Mouse (Mus musculus): ENCODE data around the gene Cdk9. TPM values are rescaled to one million over a fixed set of nuclear protein-coding genes. Genes with fewer than 3 reads are reported as not detected.

Cdk9 gene
- polyA plus RNA-seq, 1 experiment from 2014 or later = 68.7 TPM

DNA sequence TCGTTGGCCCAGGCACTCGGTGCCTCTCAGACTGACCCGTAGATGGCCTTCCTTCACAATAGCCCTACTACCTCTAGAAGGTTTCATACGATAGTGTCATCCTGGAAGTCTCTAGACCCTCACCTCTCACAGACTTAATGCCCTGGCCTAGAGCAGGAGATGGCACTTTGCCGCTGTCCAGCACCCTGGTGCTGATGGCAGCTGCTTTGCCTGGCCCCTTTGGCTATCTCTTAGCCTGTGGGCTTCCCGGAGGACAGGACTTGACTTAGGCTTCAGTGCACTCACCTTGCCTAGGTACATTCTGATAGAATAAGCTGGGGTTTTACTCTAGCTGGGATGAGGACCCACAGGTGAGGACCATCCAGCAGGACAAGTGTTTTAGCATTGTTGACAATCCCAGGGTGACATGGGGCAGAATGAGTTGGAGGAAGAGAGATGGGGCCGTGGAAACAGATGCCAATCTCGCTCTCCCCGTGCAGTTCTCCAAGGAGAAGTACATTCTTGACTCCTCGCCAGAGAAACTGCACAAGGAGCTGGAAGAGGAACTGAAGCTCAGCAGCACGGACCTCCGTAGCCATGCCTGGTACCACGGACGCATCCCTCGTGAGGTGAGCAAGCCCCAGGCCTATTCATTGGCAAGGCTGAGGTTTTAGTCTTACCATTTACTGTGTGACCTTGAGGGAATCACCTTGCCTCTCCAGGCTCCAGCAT lies 31.6 kb upstream of the Cdk9 start:
- 57% methylated on average over 15 of the region's 15 CpGs for WGBS
- H3K27ac ChIP-seq (ENCODE audit: low read length) = no peak overlapping the region
- no peak for TF ChIP-seq EP300 (IDR thresholded peaks at IDR 0.05)
- TF ChIP-seq CTCF (IDR thresholded peaks at IDR 0.05) = no peak

DNA sequence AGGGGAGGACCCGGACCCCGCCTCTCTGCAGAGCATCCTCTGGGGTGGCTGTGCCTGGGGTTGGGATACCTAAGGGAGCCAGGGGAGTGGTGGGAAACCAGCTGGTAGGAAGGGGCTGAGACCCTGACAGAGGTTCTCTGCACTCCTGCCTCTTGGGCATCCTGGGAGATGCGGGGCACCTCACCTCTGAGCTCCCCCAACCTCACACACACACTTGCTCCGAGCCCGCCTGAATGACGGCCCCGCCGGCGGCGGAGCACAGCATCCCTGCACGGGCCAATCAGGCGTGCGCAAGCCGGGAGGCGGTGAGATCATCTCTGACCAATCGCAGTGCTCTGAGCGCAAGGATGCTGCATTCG lies 29.3 kb upstream of the Cdk9 start:
- no peak overlapping the region for H3K9ac ChIP-seq (replicated peaks; ENCODE audit: low read depth)
- ATAC-seq (peak; percentile 3; the same call in 1 of the 2 replicates), DNase-seq (ENCODE audit: low spot score) (no peak)
- no peaks in the 10 kb centered on the region for H3K9me3 ChIP-seq (ENCODE audit: low read length)
- WGBS = 28% methylated on average over 16 of the region's 18 CpGs
- H3K27ac ChIP-seq (ENCODE audit: low read length) = no peak overlapping the region
- no peak for TF ChIP-seq EP300 (IDR thresholded peaks at IDR 0.05)
- TF ChIP-seq CTCF (IDR thresholded peaks at IDR 0.05) = no peak
- H3K4me2 ChIP-seq (replicated peaks; ENCODE audit: low read depth, low read length) = no peak overlapping the region
- H3K27me3 ChIP-seq (replicated peaks; ENCODE audit: insufficient read depth, low read length) = no peaks in the 10 kb centered on the region
- no peaks in the 10 kb centered on the region for H3K36me3 ChIP-seq (ENCODE audit: insufficient read depth, low read length)
- H3K4me3 ChIP-seq (ENCODE audit: low read depth, low read length) = no peak overlapping the region
- H3K4me1 ChIP-seq (ENCODE audit: insufficient read depth, low read depth, low read length) = peaks cover 9% of the 10 kb centered on the region; the same call in 1 of the 2 replicates

More for the DNA sequence above, 31.6 kb upstream of the Cdk9 start:
- ATAC-seq = no peak
- H3K9ac ChIP-seq (replicated peaks; ENCODE audit: low read depth) = no peak overlapping the region
- no peak overlapping the region for H3K4me3 ChIP-seq (ENCODE audit: low read depth, low read length)
- no peaks in the 10 kb centered on the region for H3K27me3 ChIP-seq (replicated peaks; ENCODE audit: insufficient read depth, low read length)
- DNase-seq (ENCODE audit: low spot score) = no peak
- H3K36me3 ChIP-seq (ENCODE audit: insufficient read depth, low read length) = 0 out of 2 replicates have a peak, but pooled peaks cover 5% of the 10 kb centered on the region
- H3K4me1 ChIP-seq (ENCODE audit: insufficient read depth, low read depth, low read length) = peaks cover 9% of the 10 kb centered on the region; the same call in 1 of the 2 replicates
- no peak overlapping the region for H3K4me2 ChIP-seq (replicated peaks; ENCODE audit: low read depth, low read length)
- no peaks in the 10 kb centered on the region for H3K9me3 ChIP-seq (ENCODE audit: low read length)

DNA sequence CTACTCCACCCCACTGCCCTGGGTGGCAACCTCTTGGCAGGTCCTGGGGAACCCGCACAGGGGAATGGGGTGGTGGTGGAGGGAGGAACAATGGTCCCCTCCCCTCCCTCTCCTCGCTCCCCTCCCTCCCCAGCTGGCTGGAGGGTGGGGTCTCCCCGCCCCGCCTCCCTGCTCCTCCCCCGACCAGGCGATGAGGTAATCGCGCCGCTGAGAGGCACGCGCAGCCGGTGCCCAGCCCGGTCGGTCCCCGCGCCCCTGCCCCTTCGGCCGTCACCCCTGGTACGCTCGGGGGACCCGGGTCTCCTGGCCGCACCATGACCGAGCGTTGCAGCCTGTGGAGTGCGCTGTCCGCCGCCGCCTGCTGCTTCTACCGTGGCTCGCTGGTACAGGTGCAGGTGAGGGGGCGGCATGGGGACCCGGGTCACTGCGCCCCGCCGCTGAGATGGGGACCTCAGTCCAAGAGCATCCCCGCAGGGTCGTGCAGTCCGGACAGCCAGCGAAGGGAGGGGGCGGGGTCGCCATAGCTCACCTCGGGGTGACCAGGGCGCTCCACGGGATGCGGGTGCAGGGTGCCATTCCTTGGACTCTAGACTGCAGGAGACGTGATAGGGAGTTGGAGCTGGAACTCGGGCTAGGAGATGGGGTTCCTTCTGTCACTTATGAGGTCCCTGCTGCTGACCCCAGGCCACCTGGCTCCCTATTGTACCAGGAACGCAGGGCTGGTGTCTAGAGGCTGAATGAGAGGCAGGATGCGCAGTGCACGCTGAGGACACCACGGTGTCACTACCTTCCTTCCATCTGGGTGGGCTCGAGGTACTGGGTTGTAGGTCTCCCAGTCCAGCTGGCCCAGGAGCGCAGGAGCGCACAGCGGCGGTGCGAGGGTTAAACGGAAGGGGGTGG lies 28.6 kb upstream of the Cdk9 start:
- Histone ChIP-seq H3K36me3 (ENCODE audit: insufficient read depth, low read length) (no peaks in the 10 kb centered on the region), H3K4me3 (ENCODE audit: low read depth, low read length) (peak overlapping the region; percentile 26), H3K9ac (replicated peaks; ENCODE audit: low read depth) (no peak overlapping the region), H3K27me3 (replicated peaks; ENCODE audit: insufficient read depth, low read length) (no peaks in the 10 kb centered on the region), H3K27ac (ENCODE audit: low read length) (peak overlapping the region; percentile 1; the same call in 1 of the 2 replicates), H3K9me3 (ENCODE audit: low read length) (no peaks in the 10 kb centered on the region), H3K4me2 (replicated peaks; ENCODE audit: low read depth, low read length) (peak overlapping the region; percentile 61), H3K4me1 (ENCODE audit: insufficient read depth, low read depth, low read length) (peaks cover 9% of the 10 kb centered on the region; the same call in 1 of the 2 replicates)
- 18% methylated on average over 46 of the region's 58 CpGs for WGBS
- TF ChIP-seq EP300 (IDR thresholded peaks at IDR 0.05) = no peak
- no peak for TF ChIP-seq CTCF (IDR thresholded peaks at IDR 0.05)
- peak; percentile 70 for ATAC-seq
- peak; percentile 62 for DNase-seq (ENCODE audit: low spot score)

DNA sequence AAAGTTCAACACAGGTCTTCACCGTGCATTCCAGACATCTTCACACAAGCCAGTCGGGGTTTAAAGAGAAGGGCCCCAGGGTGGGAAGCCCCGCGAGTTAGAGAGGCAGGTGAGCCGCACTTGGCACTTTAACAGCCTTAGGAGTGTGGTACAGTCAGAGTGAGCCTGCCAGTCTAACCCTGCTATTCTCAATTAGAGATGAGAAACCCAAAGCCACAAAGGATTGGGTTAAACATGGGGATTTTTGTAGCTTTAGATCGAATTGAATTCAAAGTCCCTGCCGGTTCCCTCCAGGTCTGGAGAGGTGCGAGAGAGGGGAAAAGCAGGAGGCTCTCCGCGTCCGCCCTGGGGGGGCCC lies 28.0 kb upstream of the Cdk9 start, which contains the start of gene 6330409D20Rik:
Gene 6330409D20Rik, minus strand, starts transcription at position 101 of the 357 bp plus-strand sequence.
- peaks cover 9% of the 10 kb centered on the region; the same call in 1 of the 2 replicates for H3K4me1 ChIP-seq (ENCODE audit: insufficient read depth, low read depth, low read length)
- no peaks in the 10 kb centered on the region for H3K36me3 ChIP-seq (ENCODE audit: insufficient read depth, low read length)
- DNase-seq (ENCODE audit: low spot score) = no peak
- H3K9ac ChIP-seq (replicated peaks; ENCODE audit: low read depth) = no peak within 1 kb of the TSS
- peak within 1 kb of the TSS; percentile 26 for H3K4me3 ChIP-seq (ENCODE audit: low read depth, low read length)
- no peaks in the 10 kb centered on the region for H3K9me3 ChIP-seq (ENCODE audit: low read length)
- H3K4me2 ChIP-seq (replicated peaks; ENCODE audit: low read depth, low read length) = peak within 1 kb of the TSS; percentile 61
- 18% methylated on average over 11 of the region's 11 CpGs for WGBS
- ATAC-seq = peak; percentile 0; the same call in 1 of the 2 replicates
- TF ChIP-seq CTCF (IDR thresholded peaks at IDR 0.05) (no peak), EP300 (IDR thresholded peaks at IDR 0.05) (no peak)
- H3K27me3 ChIP-seq (replicated peaks; ENCODE audit: insufficient read depth, low read length) = no peaks in the 10 kb centered on the region
- H3K27ac ChIP-seq (ENCODE audit: low read length) = peak within 1 kb of the TSS; percentile 1; the same call in 1 of the 2 replicates

DNA sequence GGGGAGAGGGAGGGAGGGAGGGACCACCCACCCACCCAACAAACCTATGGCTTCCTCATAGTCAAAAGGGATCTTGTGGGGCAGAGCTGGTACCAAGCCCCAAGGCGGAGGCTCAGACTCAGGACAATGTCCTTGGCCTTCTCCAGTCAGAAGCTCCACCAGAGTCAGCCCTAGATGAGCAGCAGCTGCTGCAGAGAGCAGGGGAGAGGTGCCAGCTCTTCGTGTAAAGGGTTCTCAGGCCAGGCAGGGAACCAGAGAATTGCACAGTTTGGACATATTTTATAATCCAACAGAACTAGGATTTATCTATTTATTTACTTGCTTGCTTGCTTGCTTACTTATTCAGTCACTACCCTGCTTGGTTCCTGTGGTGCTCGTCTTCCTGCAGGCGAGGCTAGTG lies 26.4 kb upstream of the Cdk9 start:
- Histone ChIP-seq H3K36me3 (ENCODE audit: insufficient read depth, low read length) (no peaks in the 10 kb centered on the region), H3K4me1 (ENCODE audit: insufficient read depth, low read depth, low read length) (peaks cover 9% of the 10 kb centered on the region; the same call in 1 of the 2 replicates), H3K9ac (replicated peaks; ENCODE audit: low read depth) (no peak overlapping the region), H3K9me3 (ENCODE audit: low read length) (no peaks in the 10 kb centered on the region), H3K4me2 (replicated peaks; ENCODE audit: low read depth, low read length) (no peak overlapping the region), H3K4me3 (ENCODE audit: low read depth, low read length) (no peak overlapping the region), H3K27me3 (replicated peaks; ENCODE audit: insufficient read depth, low read length) (no peaks in the 10 kb centered on the region), H3K27ac (ENCODE audit: low read length) (no peak overlapping the region)
- TF ChIP-seq EP300 (IDR thresholded peaks at IDR 0.05) = no peak
- ATAC-seq (no peak), DNase-seq (ENCODE audit: low spot score) (no peak)
- 53% methylated on average over 4 of the region's 4 CpGs for WGBS

DNA sequence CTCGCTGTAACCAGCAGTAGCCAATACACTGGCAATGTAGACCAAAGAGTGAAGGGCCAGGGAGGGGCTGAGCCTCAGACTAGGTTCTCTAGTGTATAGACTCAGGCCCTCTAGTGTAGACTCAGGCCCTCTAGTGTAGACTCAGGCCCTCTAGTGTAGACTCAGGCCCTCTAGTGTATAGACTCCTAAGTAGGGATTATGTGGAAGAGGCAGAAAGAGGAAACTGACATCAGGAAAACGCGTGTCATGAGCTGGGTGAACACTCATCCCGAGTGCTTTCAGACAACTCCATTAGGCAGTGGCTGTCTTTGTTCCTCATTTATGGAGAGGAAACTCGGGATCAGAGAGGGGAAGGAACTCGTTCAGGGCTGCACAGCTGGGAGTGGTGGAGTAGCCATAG lies 24.1 kb upstream of the Cdk9 start:
- Histone ChIP-seq H3K9ac (replicated peaks; ENCODE audit: low read depth) (no peak overlapping the region), H3K27me3 (replicated peaks; ENCODE audit: insufficient read depth, low read length) (no peaks in the 10 kb centered on the region), H3K27ac (ENCODE audit: low read length) (peak overlapping the region; percentile 51; the same call in 1 of the 2 replicates), H3K4me1 (ENCODE audit: insufficient read depth, low read depth, low read length) (peaks cover 13% of the 10 kb centered on the region; the same call in 1 of the 2 replicates), H3K9me3 (ENCODE audit: low read length) (no peaks in the 10 kb centered on the region), H3K36me3 (ENCODE audit: insufficient read depth, low read length) (no peaks in the 10 kb centered on the region), H3K4me2 (replicated peaks; ENCODE audit: low read depth, low read length) (no peak overlapping the region), H3K4me3 (ENCODE audit: low read depth, low read length) (no peak overlapping the region)
- ATAC-seq (no peak), DNase-seq (ENCODE audit: low spot score) (no peak)
- TF ChIP-seq CTCF (IDR thresholded peaks at IDR 0.05) (peak; percentile 12; the same call in 1 of the 2 replicates), EP300 (IDR thresholded peaks at IDR 0.05) (no peak)
- WGBS = 32% methylated on average over 6 of the region's 6 CpGs

Measured in lung, postnatal 0 days (tissue).